Mouse (Mus musculus): ENCODE measurements around the gene Rapgef1. TPM values are rescaled to one million over a fixed set of nuclear protein-coding genes. Genes with fewer than 3 reads are reported as not detected.
"Not testable (repeated sequence)": the region's sequence is repeated elsewhere in the genome, so short reads cannot be mapped to it uniquely, and the experiment has no call there.

Rapgef1 gene
- polyA plus RNA-seq, 1 experiment from 2014 or later: 15.9 TPM

DNA sequence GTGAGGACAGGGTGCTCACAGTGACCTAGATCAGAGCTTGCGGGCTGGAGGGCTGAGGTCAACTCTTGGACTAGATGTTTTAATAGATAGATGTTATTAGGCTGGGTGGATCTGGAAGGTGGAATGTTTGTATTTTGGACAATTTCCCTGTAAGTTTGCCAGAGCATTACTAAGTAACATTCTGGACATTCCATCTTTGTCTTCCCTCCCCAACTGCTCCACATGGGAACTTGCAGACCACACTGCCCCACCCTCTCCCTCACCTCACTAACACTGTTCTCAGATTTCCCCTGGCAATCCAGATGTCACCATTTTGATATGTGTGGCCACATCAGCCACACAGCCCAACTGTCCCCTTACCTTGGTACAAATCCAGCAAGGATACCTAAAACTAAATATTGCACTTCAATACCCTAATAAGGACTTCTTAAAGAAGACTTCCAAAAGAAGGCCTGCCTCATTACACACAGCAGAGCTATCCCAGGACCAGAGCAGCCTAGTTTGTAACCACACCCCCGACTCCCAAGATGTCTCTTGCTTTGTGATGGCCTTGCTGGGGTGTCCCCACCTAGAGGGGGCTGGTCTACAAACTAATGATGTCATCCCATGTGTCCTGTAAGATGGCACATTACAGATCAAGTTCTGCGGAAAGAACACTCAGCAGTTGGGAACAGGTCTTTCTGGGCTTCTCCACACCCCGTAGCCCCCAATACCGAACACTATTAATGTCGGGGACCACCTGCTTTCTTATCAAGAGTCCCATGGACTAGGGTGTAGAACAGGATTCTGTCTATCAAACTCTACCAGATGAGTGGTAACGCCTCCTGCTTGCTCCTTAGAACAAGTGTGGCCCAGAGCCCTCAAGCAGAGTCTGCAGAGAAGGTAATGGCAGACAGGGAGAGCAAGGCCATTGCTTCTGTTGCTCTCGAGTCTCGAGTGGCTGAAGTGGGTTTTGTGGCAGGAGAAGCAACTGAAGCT lies 83.9 kb downstream of the Rapgef1 start:
- Histone ChIP-seq H3K27me3 (no peaks in the 10 kb centered on the region), H3K36me3 (peaks cover 97% of the 10 kb centered on the region), H3K27ac (no peak overlapping the region), H3K4me3 (no peak overlapping the region), H3K4me1 (no peaks in the 10 kb centered on the region), H3K4me2 (replicated peaks) (no peak overlapping the region), H3K9me3 (no peaks in the 10 kb centered on the region), H3K9ac (no peak overlapping the region)
- 92% methylated on average over 9 of the region's 9 CpGs for WGBS
- ATAC-seq (ENCODE audit: low FRiP score, low read depth): no peak

DNA sequence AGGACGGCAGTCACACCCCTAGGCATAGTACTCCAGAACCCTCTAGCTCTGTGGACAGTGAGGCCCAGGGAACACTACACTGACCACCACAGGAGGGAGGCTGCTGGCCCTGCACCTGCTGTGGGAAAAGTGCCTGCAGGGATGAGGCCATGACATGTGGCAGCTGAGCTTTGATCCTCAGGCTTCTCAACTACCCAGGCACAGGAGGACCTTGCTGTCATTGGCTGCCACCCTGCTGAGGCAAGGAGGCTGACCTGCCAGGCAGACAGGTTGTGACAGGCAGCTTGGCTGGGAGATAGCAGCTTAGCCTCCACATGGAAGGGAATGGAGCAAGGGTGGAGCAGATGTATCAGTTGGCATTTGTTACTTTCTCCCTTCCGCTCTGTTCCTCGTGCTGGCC lies 86.0 kb downstream of the Rapgef1 start:
- H3K27me3 ChIP-seq: no peaks in the 10 kb centered on the region
- no peak overlapping the region; the same call in 1 of the 2 replicates for H3K9ac ChIP-seq
- H3K4me1 ChIP-seq: no peaks in the 10 kb centered on the region
- no peak for ATAC-seq (ENCODE audit: low FRiP score, low read depth)
- 84% methylated on average over 3 of the region's 3 CpGs for WGBS
- H3K9me3 ChIP-seq: no peaks in the 10 kb centered on the region
- no peak overlapping the region for H3K4me3 ChIP-seq
- no peak overlapping the region for H3K27ac ChIP-seq
- H3K36me3 ChIP-seq: peaks cover 91% of the 10 kb centered on the region
- no peak overlapping the region for H3K4me2 ChIP-seq (replicated peaks)

DNA sequence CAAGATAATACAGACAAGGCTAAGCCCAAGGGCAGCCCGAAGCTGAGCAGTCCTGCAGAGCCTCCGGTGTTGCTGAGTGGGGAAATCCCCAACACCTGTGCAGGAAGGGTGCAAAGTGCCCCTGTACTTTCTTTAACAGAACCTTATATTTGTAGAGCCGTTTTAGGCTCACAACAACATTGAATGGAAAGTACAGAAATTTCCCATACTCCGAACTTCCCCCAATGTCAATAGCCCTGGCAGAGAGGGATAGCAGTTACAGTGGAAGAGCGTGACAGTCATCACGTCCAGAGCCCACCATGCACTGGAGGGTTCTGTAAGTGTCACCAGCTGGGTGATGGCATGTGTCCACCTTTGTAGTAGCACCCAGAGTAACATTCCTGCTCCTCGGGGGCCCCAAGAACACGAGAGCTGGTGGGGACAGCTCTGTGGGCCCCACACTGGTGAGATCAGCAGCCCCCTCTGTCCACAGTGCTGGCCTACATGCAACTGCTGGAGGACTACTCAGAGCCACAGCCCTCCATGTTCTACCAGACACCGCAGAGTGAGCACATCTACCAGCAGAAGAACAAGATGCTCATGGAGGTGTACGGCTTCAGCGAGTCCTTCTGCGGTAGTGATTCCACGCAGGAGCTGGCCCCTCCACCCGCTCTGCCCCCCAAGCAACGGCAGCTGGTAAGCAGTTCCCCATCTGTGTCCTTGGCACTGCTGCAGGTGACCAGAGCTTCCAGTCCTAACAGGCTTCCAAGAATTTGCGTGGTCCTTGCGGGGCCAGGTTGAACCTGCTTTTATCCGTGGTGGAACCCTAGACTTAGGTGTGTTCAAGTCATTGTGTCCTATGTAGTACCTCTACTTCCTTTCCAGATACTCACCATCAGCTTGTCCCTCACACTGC lies 87.5 kb downstream of the Rapgef1 start:
- no peak for ATAC-seq (ENCODE audit: low FRiP score, low read depth)
- no peak overlapping the region for H3K4me3 ChIP-seq
- H3K4me1 ChIP-seq: no peaks in the 10 kb centered on the region
- no peaks in the 10 kb centered on the region for H3K9me3 ChIP-seq
- H3K4me2 ChIP-seq (replicated peaks): no peak overlapping the region
- H3K27me3 ChIP-seq: no peaks in the 10 kb centered on the region
- WGBS: 94% methylated on average over 18 of the region's 18 CpGs
- no peak overlapping the region for H3K27ac ChIP-seq
- H3K9ac ChIP-seq: no peak overlapping the region
- peaks cover 90% of the 10 kb centered on the region for H3K36me3 ChIP-seq

DNA sequence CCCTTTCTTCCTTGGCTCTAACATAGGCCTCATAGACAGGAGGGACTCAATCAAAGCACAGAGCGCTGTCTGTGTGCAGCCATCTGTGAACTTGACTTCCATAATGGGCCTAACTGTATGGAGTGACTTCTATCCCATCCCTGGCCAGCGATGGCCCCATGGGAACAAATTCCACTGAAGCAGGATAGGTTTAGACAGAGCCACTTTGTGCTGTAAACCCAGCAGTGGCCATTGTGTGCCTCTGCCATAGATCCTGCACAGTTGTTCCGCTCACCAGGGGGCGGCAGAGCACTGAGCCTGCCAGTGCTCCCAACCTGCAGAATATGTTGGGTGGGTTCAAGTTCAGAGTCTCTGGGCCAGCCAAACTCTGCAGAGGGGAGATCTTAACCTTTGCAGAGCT lies 88.2 kb downstream of the Rapgef1 start:
- Histone ChIP-seq H3K4me2 (replicated peaks) (no peak overlapping the region), H3K36me3 (peaks cover 90% of the 10 kb centered on the region), H3K4me3 (no peak overlapping the region), H3K9me3 (no peaks in the 10 kb centered on the region), H3K4me1 (no peaks in the 10 kb centered on the region), H3K27ac (no peak overlapping the region), H3K9ac (no peak overlapping the region), H3K27me3 (no peaks in the 10 kb centered on the region)
- no peak for ATAC-seq (ENCODE audit: low FRiP score, low read depth)
- WGBS: 89% methylated on average over 4 of the region's 4 CpGs

DNA sequence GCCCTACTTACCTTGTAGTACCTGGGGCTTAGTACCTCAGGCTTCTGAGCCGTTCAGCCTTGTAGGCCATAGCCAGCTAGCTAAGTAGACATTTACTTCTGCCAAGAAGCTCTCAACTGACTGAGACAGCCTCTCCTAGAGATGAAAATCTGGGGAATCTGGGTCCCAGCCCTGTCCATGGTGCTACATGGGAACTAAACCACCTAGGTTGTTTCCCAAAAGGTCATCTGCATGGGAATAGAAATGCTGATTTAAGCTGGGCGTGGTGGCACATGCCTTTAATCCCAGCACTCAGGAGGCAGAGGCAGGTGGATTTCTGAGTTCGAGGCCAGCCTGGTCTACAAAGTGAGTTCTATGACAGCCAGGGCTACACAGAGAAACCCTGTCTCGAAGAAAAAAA lies 88.7 kb downstream of the Rapgef1 start:
- peaks cover 88% of the 10 kb centered on the region for H3K36me3 ChIP-seq
- not testable (repeated sequence) for ATAC-seq (ENCODE audit: low FRiP score, low read depth); H3K9ac ChIP-seq; H3K27ac ChIP-seq; H3K27me3 ChIP-seq; H3K4me2 ChIP-seq (replicated peaks); H3K4me3 ChIP-seq; H3K4me1 ChIP-seq; H3K9me3 ChIP-seq
- WGBS: 96% methylated on average over 4 of the region's 4 CpGs

DNA sequence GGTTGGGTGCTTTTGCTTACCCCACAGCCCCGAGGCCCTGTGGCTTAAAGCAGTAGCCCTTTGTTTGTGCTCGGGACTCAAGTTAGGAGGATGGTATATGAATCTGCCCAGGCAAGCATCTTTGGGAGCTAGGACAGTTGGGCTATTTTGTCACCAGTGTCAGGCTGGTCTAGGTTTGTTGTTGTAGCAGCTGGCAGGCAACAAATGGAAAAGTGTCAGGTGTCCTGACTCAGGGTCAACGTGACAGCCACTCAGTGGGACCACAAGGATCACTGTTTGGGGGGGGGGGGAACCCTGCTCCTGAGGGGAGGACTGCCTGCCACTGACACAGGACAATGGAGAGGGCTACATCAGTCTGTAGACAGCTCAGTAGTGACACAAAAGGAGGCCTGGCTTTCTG lies 91.5 kb downstream of the Rapgef1 start:
- Histone ChIP-seq H3K36me3 (peaks cover 85% of the 10 kb centered on the region), H3K4me3 (no peak overlapping the region)

DNA sequence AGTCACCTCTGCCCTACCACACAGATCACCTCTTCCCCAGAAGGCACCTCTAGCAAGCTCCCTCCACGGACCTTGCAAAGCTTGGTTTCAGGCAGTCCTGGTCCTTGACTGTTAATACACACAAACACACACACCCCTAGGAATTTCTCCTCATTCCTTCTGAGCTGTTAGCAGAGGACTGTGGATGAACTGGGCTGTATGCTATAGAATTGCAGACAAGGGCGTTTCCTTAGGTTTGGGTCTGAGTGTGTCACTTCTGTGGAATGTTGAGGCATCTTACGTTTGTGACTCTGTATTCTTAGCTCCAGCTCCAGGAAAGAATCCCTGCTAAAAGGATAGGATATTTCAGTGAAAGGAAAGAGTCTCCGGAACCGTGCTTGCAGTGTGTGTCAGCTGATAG lies 92.4 kb downstream of the Rapgef1 start:
- Histone ChIP-seq H3K27ac (no peak overlapping the region; the same call in 1 of the 2 replicates), H3K4me3 (no peak overlapping the region), H3K4me2 (replicated peaks) (no peak overlapping the region), H3K9me3 (no peaks in the 10 kb centered on the region), H3K4me1 (peaks cover 14% of the 10 kb centered on the region), H3K36me3 (peaks cover 76% of the 10 kb centered on the region), H3K27me3 (no peaks in the 10 kb centered on the region), H3K9ac (no peak overlapping the region)
- no peak for ATAC-seq (ENCODE audit: low FRiP score, low read depth)
- WGBS: 80% methylated on average over 5 of the region's 5 CpGs

More for the DNA sequence above, 91.5 kb downstream of the Rapgef1 start:
- Histone ChIP-seq H3K27me3 (no peaks in the 10 kb centered on the region), H3K9ac (no peak overlapping the region), H3K27ac (no peak overlapping the region; the same call in 1 of the 2 replicates), H3K4me1 (peaks cover 6% of the 10 kb centered on the region), H3K4me2 (replicated peaks) (no peak overlapping the region), H3K9me3 (no peaks in the 10 kb centered on the region)
- no peak for ATAC-seq (ENCODE audit: low FRiP score, low read depth)
- 63% methylated on average over 3 of the region's 3 CpGs for WGBS

DNA sequence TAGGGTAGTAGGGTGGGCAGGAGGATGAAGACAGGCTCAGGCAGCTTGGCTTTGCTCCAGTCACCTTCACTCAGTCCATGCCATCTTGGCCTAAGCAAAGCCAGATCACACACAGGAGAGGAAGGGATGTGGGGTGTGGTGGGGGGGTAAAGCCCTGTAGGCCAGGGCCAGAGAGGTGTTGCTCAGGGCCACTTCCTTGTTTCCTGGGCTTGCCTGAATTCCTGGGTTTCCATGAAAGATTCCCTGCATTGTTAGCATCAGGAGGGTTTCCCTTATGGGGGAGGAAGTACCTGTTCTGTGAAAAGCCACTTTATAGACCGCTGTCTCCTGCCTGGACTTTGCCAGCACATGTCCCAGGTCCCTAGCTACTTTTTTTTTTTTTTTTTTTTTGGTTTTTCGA lies 94.0 kb downstream of the Rapgef1 start:
- H3K36me3 ChIP-seq: peaks cover 72% of the 10 kb centered on the region
- no peak overlapping the region for H3K27ac ChIP-seq

DNA sequence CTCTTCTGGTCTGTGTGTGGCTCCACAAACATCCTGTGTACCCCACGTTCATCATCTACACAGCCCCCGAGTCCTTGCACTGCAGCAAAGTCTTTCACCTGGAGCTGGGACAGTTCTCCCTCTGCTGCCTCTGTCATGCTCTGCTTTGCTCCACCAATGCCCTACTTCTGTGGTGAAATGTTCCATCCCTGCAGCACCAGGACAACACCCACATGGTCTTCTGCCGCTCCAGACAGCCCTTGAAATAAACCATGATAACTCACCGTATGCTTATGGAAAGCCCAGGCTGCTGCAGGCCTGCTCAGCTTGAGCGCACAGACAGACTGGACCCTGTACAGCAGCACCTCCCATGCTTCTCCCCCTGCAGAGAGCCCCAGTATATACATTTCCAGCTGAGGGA lies 94.6 kb downstream of the Rapgef1 start:
- WGBS: 91% methylated on average over 5 of the region's 5 CpGs
- no peak for ATAC-seq (ENCODE audit: low FRiP score, low read depth)
- H3K27ac ChIP-seq: no peak overlapping the region
- no peak overlapping the region for H3K4me3 ChIP-seq
- peaks cover 75% of the 10 kb centered on the region for H3K36me3 ChIP-seq
- no peaks in the 10 kb centered on the region for H3K27me3 ChIP-seq
- no peaks in the 10 kb centered on the region for H3K9me3 ChIP-seq
- peaks cover 21% of the 10 kb centered on the region for H3K4me1 ChIP-seq
- H3K9ac ChIP-seq: no peak overlapping the region
- H3K4me2 ChIP-seq (replicated peaks): no peak overlapping the region

More for the DNA sequence above, 94.0 kb downstream of the Rapgef1 start:
- no peak for ATAC-seq (ENCODE audit: low FRiP score, low read depth)
- Histone ChIP-seq H3K9me3 (no peaks in the 10 kb centered on the region), H3K4me2 (replicated peaks) (no peak overlapping the region), H3K9ac (no peak overlapping the region), H3K4me1 (peaks cover 21% of the 10 kb centered on the region), H3K27me3 (no peaks in the 10 kb centered on the region), H3K4me3 (no peak overlapping the region)
- 75% methylated on average over 2 of the region's 2 CpGs for WGBS

DNA sequence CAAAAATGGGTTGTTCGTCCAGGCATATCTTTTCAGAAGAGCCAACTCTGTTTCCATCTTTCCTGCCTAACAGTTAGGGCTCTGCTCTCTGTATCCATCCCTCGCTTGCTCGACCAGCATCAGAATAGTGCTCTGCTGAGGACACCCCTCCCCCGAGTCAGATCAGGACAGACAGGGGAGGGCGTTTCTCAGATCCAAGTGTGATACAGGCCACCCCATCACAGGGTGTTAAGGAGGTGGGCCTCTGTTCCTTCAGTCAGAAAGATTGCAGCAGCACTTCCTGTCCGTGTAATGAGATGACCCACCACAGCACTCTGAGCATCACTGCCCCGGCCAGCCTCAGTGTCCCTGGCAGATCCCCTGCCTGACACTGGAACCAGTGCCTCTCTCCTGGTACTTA lies 96.6 kb downstream of the Rapgef1 start:
- Histone ChIP-seq H3K27ac (peak overlapping the region; percentile 86), H3K9ac (peak overlapping the region; percentile 51), H3K4me1 (peaks cover 21% of the 10 kb centered on the region), H3K4me3 (no peak overlapping the region), H3K36me3 (peaks cover 78% of the 10 kb centered on the region), H3K27me3 (no peaks in the 10 kb centered on the region), H3K9me3 (no peaks in the 10 kb centered on the region), H3K4me2 (replicated peaks) (peak overlapping the region; percentile 35)
- 33% methylated on average over 7 of the region's 7 CpGs for WGBS
- peak; percentile 42 for ATAC-seq (ENCODE audit: low FRiP score, low read depth)

DNA sequence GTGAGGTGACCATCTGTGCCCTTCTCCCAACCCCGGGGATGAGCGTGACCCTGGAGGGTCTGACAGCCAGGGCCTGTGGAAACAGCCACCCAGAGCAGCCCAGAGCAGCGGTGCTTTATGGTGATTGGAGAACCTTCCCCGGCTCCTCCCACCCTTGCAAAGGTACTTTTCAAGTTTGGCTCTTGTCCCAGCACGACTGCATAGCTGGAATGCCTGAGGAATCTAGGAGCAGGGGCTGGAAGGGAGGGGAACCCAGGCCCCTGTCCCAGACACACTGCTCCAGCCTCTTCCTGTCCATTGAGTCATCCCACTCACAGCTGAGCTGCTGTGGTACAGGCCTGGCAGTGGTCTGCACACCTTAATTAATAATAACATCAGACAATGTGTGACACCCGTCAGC lies 97.2 kb downstream of the Rapgef1 start:
- no peaks in the 10 kb centered on the region for H3K27me3 ChIP-seq
- peak; percentile 94 for ATAC-seq (ENCODE audit: low FRiP score, low read depth)
- H3K27ac ChIP-seq: peak overlapping the region; percentile 86
- WGBS: 9% methylated on average over 6 of the region's 6 CpGs
- H3K4me1 ChIP-seq: peaks cover 21% of the 10 kb centered on the region
- no peak overlapping the region for H3K4me3 ChIP-seq
- H3K36me3 ChIP-seq: peaks cover 78% of the 10 kb centered on the region
- peak overlapping the region; percentile 51; the same call in 1 of the 2 replicates for H3K9ac ChIP-seq
- H3K9me3 ChIP-seq: no peaks in the 10 kb centered on the region
- peak overlapping the region; percentile 35 for H3K4me2 ChIP-seq (replicated peaks)

DNA sequence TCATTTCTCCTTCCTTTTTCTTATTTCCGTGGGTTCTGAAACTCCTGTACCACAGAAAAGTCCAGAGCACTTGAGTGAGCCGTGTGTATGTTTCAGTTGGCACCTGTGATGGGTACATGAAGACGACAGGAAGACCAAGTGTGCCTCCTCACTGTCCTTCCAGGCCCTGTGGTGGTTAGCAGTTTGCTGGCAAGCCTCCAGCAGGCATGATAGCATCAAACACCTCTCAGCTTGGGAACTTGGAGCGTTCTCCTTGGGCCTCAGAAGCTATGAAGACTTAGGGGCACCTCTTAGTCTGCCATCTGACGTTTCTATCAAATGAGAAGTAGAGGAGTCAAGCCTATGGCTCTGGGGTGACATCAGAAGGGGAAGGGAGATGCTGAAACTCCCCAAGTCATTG lies 99.1 kb downstream of the Rapgef1 start:
- Histone ChIP-seq H3K27ac (no peak overlapping the region), H3K36me3 (peaks cover 81% of the 10 kb centered on the region), H3K9me3 (no peaks in the 10 kb centered on the region), H3K27me3 (no peaks in the 10 kb centered on the region), H3K9ac (no peak overlapping the region), H3K4me3 (no peak overlapping the region), H3K4me1 (peaks cover 21% of the 10 kb centered on the region), H3K4me2 (replicated peaks) (no peak overlapping the region)
- 92% methylated on average over 5 of the region's 5 CpGs for WGBS
- ATAC-seq (ENCODE audit: low FRiP score, low read depth): no peak

Measured in limb, embryonic 13.5 days (tissue).